Mouse (Mus musculus) G1E (cell line): ENCODE results near the gene Apbb2.

ENCODE experiments used
- CTCF ChIP-seq: IDR thresholded peaks from 2 replicates; pipeline ENCODE4 v1.5.1; 2012; ENCODE audit warnings: low read depth, low read length, inconsistent platforms, mixed read lengths
- GATA1 ChIP-seq: IDR thresholded peaks from 2 replicates; pipeline ENCODE4 v1.6.1; 2012; ENCODE audit warnings: borderline replicate concordance, low read length, inconsistent platforms, mixed read lengths
- POLR2AphosphoS5 ChIP-seq: IDR thresholded peaks from 2 replicates; pipeline ENCODE4 v1.6.1; 2012; ENCODE audit warnings: low read depth, low read length, inconsistent platforms; ENCODE audit not compliant: insufficient replicate concordance

DNA sequence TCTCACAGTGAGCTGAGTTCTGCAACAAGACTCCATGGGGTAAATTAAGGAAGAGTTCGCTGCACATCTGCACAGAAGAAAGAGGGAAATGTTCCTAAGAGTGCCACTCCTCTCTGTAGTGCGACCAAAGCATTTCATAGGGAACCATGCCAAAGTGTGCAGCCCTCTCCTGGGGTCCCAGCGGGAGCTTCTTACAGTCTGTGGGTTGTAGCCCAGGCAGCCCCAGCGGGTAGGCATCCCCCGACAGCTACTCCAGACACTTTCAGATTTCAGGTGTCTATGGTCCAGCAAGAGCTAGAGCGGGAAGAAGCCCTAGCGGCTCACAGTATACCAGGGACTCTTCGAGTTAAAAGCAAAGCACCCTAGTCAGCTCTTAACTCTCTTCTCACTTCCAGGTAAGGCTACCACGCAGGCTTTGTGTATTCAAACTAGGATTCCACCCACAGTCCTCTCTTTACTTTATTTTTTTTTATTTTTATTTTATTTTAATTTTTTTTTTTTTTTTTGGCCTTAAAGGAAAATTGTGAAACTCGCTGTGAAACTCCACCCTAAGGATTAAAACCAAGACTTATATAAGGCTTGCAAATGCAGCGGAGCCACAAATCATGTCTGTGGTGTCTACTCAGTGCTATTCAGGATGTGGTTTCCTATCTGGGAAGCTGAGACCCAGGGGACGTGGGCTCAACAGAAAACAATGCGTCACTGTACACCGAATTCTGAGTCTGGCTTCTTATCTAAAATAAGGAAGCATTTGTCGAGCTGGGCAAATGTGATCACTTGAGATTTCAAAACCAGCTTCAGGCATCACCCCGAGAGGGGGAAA, 94.7 kb downstream of the Apbb2 start:
- TF ChIP-seq CTCF (no peak), GATA1 (no peak), POLR2AphosphoS5 (no peak)
